Mouse (Mus musculus) embryonic facial prominence, embryonic 12.5 days (tissue): ENCODE data around the gene Bnip2. TPM values are rescaled to one million over a fixed set of nuclear protein-coding genes. Genes with fewer than 3 reads are reported as not detected.

Source experiments
- ATAC-seq: fragments of 200-750 bp; cut with Nextera tagmentation; 2 replicates; pipeline ENCODE4 v1.8.0; 2017; ENCODE audit not compliant: insufficient number of reproducible peaks, insufficient read depth, low FRiP score, low TSS enrichment
- H3K27ac ChIP-seq: fragments of 300-500 bp; sonication (generic); 2 replicates; pipeline ENCODE4 v1.5.1; 2016; ENCODE audit warnings: mild to moderate bottlenecking
- H3K27me3 ChIP-seq: fragments of 300-500 bp; sonication (generic); 2 replicates; pipeline ENCODE4 v1.6.1; 2016; ENCODE audit warnings: mild to moderate bottlenecking, moderate library complexity
- H3K36me3 ChIP-seq: fragments of 300-500 bp; sonication (generic); 2 replicates; pipeline ENCODE4 v1.6.1; 2016; ENCODE audit warnings: mild to moderate bottlenecking
- H3K4me1 ChIP-seq: fragments of 300-500 bp; sonication (generic); 2 replicates; pipeline ENCODE4 v1.6.1; 2016
- H3K4me2 ChIP-seq: fragments of 300-500 bp; sonication (generic); replicated peaks from 2 replicates; pipeline ENCODE4 v1.6.1; 2016; ENCODE audit warnings: mild to moderate bottlenecking, moderate library complexity
- H3K4me3 ChIP-seq: fragments of 300-500 bp; sonication (generic); 2 replicates; pipeline ENCODE4 v1.5.1; 2016; ENCODE audit warnings: mild to moderate bottlenecking
- H3K9ac ChIP-seq: fragments of 300-500 bp; sonication (generic); 2 replicates; pipeline ENCODE4 v1.6.1; 2016; ENCODE audit warnings: mild to moderate bottlenecking, moderate library complexity
- H3K9me3 ChIP-seq: fragments of 300-500 bp; sonication (generic); 2 replicates; pipeline ENCODE4 v1.6.1; 2016; ENCODE audit warnings: mild to moderate bottlenecking, moderate library complexity
- WGBS: fragments of 180-500 bp; shearing (Covaris S2); methylation state at CpG from one replicate; pipeline ENCODE4 v1.1.7; 2016; 5-methylcytosine and 5-hydroxymethylcytosine counted together
- polyA plus RNA-seq: library from polyadenylated mRNA; unstranded; fragments of >200 nt; fragmentation: Nextera tagmentation; extraction: Ambion mirVana; gene quantifications from 2 replicates; pipeline ENCODE4 v1.2.1, GENCODE M21; 2016

Gene Bnip2
- polyA plus RNA-seq, 1 experiment from 2014 or later = 112 TPM

DNA sequence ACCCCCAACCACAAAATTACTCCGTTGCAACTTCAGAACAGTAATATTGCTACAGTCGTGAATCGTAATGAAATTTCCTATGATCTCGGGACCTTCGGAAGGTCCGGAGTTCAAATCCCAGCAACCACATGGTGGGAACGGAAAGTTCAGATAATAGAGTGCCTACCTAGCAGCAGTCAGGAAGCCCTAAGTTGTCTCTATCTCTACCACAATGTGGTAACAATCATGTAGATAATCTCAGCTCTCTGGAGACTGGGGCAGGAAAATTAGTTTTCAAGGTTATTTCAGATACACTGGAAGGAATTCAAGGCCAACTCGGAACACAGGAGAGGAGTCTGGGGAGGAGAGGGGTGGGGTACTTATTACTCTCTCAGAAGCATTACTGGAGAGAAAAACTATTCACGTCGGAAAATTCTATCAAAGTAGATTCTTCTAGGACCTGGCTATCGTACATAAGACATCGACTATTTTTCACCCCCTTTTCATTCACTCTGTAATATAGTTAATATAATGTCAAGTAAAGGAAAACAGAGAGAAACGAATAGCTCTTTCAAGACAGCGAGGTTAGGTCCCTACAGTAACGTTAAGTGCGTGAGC is 462 bp upstream of the Bnip2 start:
- Histone ChIP-seq H3K27me3 (no peaks in the 10 kb centered on the region), H3K9ac (peak overlapping the region; percentile 95; the same call in 1 of the 2 replicates), H3K4me2 (peak overlapping the region; percentile 58), H3K9me3 (no peaks in the 10 kb centered on the region), H3K4me3 (peak overlapping the region; percentile 99), H3K4me1 (peaks cover 21% of the 10 kb centered on the region; the same call in 1 of the 2 replicates), H3K36me3 (peaks cover 4% of the 10 kb centered on the region), H3K27ac (peak overlapping the region; percentile 97)
- 31% methylated on average over 16 of the region's 16 CpGs for WGBS
- ATAC-seq = 0 out of 2 replicates have a peak, but pooled peaks have one; percentile 38

DNA sequence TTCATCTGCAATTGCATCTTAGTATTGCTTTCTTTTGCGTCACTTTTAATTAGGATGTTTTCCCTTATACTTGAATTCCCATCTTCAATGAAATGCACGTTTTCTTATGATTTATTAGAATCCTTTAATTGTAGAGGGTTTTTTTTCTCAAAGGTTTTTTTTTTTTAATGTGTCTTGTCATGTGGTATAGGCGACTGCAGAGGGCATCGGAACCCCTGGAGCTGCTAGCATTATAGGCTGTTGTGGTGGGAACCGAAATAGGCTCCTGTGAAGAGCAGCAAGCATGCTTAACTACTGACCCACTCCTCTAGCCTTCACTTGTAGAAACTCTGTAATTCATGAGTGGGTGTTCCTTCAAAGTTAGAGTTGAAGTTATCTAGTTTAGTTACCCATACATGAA is 1.1 kb downstream of the Bnip2 start:
- Histone ChIP-seq H3K9me3 (no peaks in the 10 kb centered on the region), H3K36me3 (peaks cover 15% of the 10 kb centered on the region), H3K27me3 (no peaks in the 10 kb centered on the region), H3K4me2 (peak overlapping the region; percentile 58), H3K4me1 (peaks cover 21% of the 10 kb centered on the region; the same call in 1 of the 2 replicates), H3K9ac (peak overlapping the region; percentile 95), H3K27ac (no peak overlapping the region), H3K4me3 (peak overlapping the region; percentile 99)
- no peak for ATAC-seq
- WGBS = 16% methylated on average over 5 of the region's 5 CpGs

DNA sequence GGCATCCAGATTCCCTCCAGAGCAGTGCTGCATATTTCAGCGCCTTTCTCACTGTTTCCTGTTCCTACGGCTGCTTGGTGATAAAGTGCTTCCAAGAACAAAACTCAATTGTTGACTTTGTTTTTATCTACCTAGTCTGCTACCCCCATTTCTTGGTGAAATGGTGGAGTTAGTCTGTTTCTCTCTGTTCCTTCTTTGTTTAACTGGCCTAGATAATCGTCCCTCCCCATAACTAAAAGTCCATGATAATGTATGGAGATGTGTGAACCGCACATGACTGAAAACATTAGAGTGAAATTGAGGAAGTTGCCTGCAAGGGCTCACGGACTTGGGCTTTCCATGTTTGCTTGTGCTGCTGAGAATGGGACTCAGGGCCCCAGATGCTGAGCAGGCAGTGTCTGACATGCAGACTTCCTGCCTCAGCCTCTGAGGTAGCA is 3.6 kb downstream of the Bnip2 start:
- Histone ChIP-seq H3K4me1 (peaks cover 21% of the 10 kb centered on the region; the same call in 1 of the 2 replicates), H3K27ac (no peak overlapping the region), H3K9ac (no peak overlapping the region), H3K27me3 (no peaks in the 10 kb centered on the region), H3K4me2 (no peak overlapping the region), H3K36me3 (peaks cover 34% of the 10 kb centered on the region), H3K9me3 (no peaks in the 10 kb centered on the region), H3K4me3 (no peak overlapping the region)
- WGBS = 75% methylated on average over 5 of the region's 5 CpGs
- no peak for ATAC-seq

DNA sequence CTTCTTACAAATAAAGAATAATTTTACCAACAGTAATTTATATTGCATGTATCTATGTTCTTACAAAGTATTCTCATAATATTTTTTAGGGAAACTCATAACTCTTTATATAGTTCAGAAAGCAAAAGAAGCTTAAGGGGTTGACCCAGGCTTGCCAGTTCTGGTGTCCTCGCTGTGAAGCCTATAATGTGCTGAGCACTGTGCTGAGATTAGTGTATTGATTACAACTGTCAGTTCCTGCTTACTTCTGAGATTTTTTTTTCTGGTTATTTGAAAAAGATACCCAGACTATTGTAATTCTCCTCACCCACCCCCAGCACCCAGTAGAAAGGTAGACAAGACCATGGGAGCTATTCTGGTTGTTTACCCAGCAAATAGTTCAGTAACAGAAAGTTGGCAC is 4.2 kb downstream of the Bnip2 start:
- Histone ChIP-seq H3K36me3 (peaks cover 40% of the 10 kb centered on the region), H3K27me3 (no peaks in the 10 kb centered on the region), H3K4me3 (no peak overlapping the region), H3K27ac (no peak overlapping the region), H3K9ac (no peak overlapping the region), H3K9me3 (no peaks in the 10 kb centered on the region), H3K4me1 (peaks cover 21% of the 10 kb centered on the region; the same call in 1 of the 2 replicates), H3K4me2 (no peak overlapping the region)
- no peak for ATAC-seq
- 79% methylated on average over 1 of the region's 1 CpGs for WGBS

DNA sequence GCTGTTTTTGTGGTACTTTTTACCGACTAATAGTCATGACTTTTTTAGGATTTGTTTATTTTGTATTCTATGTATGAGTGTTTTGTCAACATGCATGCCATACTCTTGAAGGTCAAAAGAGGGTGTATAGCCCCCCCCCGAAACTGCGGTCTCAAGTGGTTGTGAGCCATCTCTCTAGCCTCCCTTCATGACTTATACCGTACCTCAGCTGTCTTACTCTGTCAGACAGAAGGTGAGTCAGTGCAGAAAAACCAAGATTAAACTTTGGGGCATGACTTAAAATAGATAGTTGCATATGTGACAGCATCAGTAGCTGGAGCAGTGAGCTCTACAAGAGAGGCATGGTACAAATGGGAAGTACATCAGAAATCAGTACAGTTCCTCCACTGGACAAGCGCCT is 5.3 kb downstream of the Bnip2 start:
- Histone ChIP-seq H3K27ac (no peak overlapping the region), H3K9ac (no peak overlapping the region), H3K4me2 (no peak overlapping the region), H3K4me3 (no peak overlapping the region), H3K27me3 (no peaks in the 10 kb centered on the region), H3K4me1 (peaks cover 18% of the 10 kb centered on the region; the same call in 1 of the 2 replicates), H3K9me3 (no peaks in the 10 kb centered on the region), H3K36me3 (peaks cover 51% of the 10 kb centered on the region)
- no peak for ATAC-seq
- WGBS = 95% methylated on average over 5 of the region's 5 CpGs

DNA sequence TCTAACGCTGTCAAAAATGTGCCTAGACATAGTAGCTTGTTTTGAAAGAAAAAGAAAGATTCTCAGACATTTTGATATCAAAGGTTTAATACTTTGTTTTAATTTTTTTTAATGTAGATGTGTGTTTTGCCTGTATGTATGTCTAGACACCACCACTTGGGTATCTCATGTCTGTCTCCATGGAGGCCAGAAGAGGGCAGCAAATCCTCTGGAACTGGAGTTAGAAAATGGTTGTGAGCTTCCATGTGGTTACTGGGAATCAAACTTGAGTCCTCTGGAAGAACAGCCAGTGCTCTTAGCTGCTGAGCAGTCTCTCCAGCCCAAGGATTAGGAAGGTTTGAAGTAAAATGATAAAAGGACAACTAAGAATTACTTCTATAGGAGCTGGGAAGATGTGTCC is 10.1 kb downstream of the Bnip2 start:
- Histone ChIP-seq H3K36me3 (peaks cover 87% of the 10 kb centered on the region), H3K27me3 (no peaks in the 10 kb centered on the region), H3K27ac (no peak overlapping the region)

DNA sequence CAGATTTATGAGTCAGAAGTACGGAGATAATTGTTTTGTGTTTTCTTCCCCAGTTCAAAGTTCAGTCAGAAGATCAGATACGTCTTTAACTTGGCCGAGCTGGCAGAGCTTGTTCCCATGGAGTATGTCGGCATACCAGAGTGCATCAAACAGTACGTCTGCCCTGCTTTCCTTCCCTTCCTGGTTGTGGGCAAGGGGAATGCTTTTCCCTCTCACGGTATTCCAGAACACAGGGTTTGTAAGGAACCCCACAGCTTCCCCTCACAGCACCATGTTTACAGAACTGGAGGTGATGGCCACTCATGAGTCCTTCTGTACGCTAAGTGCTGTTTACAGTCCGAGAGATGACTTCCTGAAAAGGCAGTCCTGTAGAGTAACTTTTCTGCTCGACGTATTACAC is 14.2 kb downstream of the Bnip2 start:
- Histone ChIP-seq H3K36me3 (peaks cover 82% of the 10 kb centered on the region), H3K4me1 (no peaks in the 10 kb centered on the region), H3K4me3 (no peak overlapping the region), H3K27ac (no peak overlapping the region), H3K27me3 (no peaks in the 10 kb centered on the region), H3K4me2 (no peak overlapping the region), H3K9ac (no peak overlapping the region), H3K9me3 (no peaks in the 10 kb centered on the region)
- no peak for ATAC-seq
- WGBS = 86% methylated on average over 10 of the region's 10 CpGs

More for the DNA sequence above, 10.1 kb downstream of the Bnip2 start:
- WGBS = 74% methylated on average over 1 of the region's 1 CpGs
- ATAC-seq = no peak
- H3K4me2 ChIP-seq = no peak overlapping the region
- H3K4me3 ChIP-seq = no peak overlapping the region
- no peaks in the 10 kb centered on the region for H3K4me1 ChIP-seq
- H3K9me3 ChIP-seq = no peaks in the 10 kb centered on the region
- H3K9ac ChIP-seq = no peak overlapping the region

DNA sequence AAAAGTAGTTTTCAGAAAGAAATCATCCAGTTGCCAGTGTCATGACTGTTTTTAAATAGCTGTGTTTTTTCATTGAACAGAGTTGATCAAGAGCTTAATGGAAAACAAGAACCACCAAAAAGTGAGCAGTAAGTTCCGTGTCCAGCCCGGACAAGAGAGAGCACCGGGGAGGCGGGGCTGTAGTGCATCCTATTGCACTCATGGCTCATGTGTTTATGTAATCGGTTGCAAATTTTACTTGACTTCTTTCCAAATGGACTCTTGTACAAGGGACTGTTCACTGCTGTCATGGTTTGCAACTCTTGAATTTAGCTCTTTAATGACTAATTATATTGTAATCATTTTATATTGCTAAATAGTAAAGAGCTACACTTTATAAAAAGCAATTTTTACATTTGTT is 17.7 kb downstream of the Bnip2 start:
- Histone ChIP-seq H3K4me2 (no peak overlapping the region), H3K9me3 (no peaks in the 10 kb centered on the region), H3K27ac (no peak overlapping the region), H3K4me1 (no peaks in the 10 kb centered on the region), H3K27me3 (no peaks in the 10 kb centered on the region), H3K9ac (no peak overlapping the region), H3K4me3 (no peak overlapping the region), H3K36me3 (peaks cover 63% of the 10 kb centered on the region)
- WGBS = 92% methylated on average over 5 of the region's 5 CpGs
- ATAC-seq = no peak

DNA sequence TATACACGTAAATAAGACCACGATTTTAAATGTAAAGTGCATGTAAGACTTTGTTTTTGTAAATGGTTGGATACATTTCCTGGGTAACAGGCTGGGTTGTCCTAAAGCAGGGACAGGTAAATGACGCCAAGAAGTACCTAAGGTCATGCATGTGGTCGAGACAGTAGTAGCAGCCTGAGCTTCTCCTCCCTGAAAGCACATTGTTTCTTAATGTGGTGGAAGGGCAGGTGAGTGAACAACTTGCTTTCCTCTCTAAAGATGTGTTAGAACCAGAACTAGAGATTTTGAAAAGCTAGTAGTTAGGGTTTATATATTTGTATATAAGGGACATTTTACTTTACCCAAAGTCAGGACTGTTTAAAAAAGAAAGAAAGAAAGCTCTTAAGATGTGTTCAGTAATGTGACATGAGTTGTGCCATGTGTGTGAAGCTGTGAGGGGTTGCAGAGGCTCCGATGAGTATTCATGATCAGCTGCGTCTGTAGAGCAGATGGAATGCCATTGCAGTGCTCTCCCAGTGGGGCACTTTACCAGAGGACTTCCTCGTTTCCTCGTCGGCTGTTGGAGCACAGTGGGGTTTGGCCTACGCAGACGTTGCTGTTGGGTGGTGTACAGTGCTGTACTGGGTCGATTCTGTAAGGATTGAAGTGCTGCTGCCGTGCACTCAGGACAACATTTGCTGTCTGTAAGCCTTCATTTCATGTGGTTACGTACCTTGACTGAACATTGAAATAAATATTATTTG is 18.4 kb downstream of the Bnip2 start:
- no peak overlapping the region for H3K4me2 ChIP-seq
- no peak overlapping the region for H3K27ac ChIP-seq
- peaks cover 56% of the 10 kb centered on the region for H3K36me3 ChIP-seq
- no peaks in the 10 kb centered on the region for H3K9me3 ChIP-seq
- H3K4me1 ChIP-seq = no peaks in the 10 kb centered on the region
- no peak overlapping the region for H3K9ac ChIP-seq
- WGBS = 88% methylated on average over 14 of the region's 14 CpGs
- ATAC-seq = no peak
- H3K27me3 ChIP-seq = no peaks in the 10 kb centered on the region
- H3K4me3 ChIP-seq = no peak overlapping the region

DNA sequence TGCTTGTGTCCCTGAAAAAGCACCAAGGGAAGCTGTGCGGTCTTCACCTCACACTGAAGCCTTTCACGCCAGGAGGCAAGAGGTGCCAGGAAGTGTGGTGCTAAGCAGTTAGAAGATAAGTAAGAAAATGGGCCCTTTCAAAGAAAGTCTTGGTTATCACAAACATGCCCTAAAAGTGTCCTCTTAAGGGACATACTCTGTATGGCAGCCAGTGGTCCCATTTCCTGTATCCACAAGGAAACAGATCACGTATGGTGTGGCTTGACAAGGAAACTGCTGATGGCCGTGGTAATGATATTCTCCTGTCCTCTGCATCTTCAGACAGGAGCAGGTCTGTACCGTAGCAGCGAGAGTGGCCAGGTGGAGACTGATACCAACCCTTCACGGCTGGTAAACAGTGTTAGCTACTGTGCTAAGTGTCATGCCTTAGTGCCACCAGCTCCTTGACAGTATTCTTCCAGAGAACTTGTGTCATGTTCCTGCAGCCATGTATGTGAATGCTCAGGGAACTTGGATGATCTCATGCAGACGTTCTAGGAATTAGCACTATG is 20.6 kb downstream of the Bnip2 start:
- no peaks in the 10 kb centered on the region for H3K27me3 ChIP-seq
- WGBS = 88% methylated on average over 8 of the region's 8 CpGs
- H3K9me3 ChIP-seq = no peaks in the 10 kb centered on the region
- no peak overlapping the region for H3K9ac ChIP-seq
- peaks cover 40% of the 10 kb centered on the region for H3K36me3 ChIP-seq
- no peak overlapping the region for H3K4me2 ChIP-seq
- peaks cover 9% of the 10 kb centered on the region for H3K4me1 ChIP-seq
- no peak for ATAC-seq
- no peak overlapping the region for H3K4me3 ChIP-seq
- no peak overlapping the region for H3K27ac ChIP-seq

DNA sequence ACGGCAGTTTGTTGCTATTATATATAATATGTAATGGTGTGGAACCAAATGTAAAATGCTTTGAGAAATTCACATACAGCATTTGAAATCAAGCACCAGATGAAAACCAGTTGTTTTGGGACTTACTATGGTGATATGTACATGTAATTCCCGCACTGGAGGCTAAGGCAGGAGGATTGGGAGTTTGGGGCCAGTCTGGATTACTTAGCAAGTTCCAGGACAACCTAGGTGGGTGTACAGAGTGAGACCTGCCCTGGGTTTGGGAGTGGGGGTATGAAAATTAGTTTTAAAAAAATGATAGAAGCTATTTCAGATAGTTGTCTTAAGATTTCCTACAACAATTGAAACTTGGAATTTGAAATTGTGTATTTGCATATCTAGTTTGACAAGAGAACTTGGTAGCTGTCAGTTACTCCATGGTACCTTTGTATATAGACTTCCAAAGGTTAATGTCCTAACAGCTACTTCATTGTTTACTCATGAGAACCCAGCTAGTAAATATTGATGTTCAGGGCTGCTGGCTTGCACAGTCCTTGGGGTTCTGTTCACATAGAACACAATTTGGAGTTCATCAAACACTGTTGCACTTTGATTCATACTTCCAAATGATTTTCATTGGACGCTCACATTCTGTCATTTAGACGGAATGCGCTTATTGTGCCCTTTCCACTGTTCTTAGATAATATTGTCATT is 21.7 kb downstream of the Bnip2 start:
- Histone ChIP-seq H3K27ac (no peak overlapping the region), H3K27me3 (no peaks in the 10 kb centered on the region), H3K4me1 (peaks cover 9% of the 10 kb centered on the region), H3K36me3 (peaks cover 33% of the 10 kb centered on the region), H3K4me2 (no peak overlapping the region), H3K9ac (no peak overlapping the region), H3K4me3 (no peak overlapping the region), H3K9me3 (no peaks in the 10 kb centered on the region)
- WGBS = 92% methylated on average over 5 of the region's 5 CpGs
- ATAC-seq = no peak
